Mouse (Mus musculus) midbrain, embryonic 11.5 days (tissue): ENCODE measurements around the gene Ccr1. TPM values are rescaled to one million over a fixed set of nuclear protein-coding genes. Genes with fewer than 3 reads are reported as not detected.
"Not testable (repeated sequence)": the region's sequence is repeated elsewhere in the genome, so short reads cannot be mapped to it uniquely, and the experiment has no call there.

ENCODE experiments used
- ATAC-seq: fragments of 200-750 bp; cut with Nextera tagmentation; 2 replicates; pipeline ENCODE4 v1.8.0; 2017; ENCODE audit warnings: moderate TSS enrichment, moderate library complexity; ENCODE audit not compliant: low FRiP score
- DNase-seq: peaks from one replicate; pipeline ENCODE4 v3.0.0; 2015; ENCODE audit warnings: low spot score; ENCODE audit errors: missing footprints
- H3K27ac ChIP-seq: fragments of 300-500 bp; sonication (generic); 2 replicates; pipeline ENCODE4 v1.5.1; 2014; ENCODE audit warnings: low read depth, low read length
- H3K27me3 ChIP-seq: fragments of 300-500 bp; sonication (generic); 2 replicates; pipeline ENCODE4 v1.6.1; 2014; ENCODE audit warnings: mild to moderate bottlenecking, low read length, moderate library complexity, mixed read lengths; ENCODE audit not compliant: control insufficient read depth, insufficient read depth
- H3K36me3 ChIP-seq: fragments of 300-500 bp; sonication (generic); 2 replicates; pipeline ENCODE4 v1.6.1; 2014; ENCODE audit warnings: mild to moderate bottlenecking, low read length, moderate library complexity, mixed read lengths; ENCODE audit not compliant: control insufficient read depth, insufficient read depth
- H3K4me1 ChIP-seq: fragments of 300-500 bp; sonication (generic); 2 replicates; pipeline ENCODE4 v1.6.1; 2014; ENCODE audit warnings: low read length; ENCODE audit not compliant: control insufficient read depth, insufficient read depth
- H3K4me2 ChIP-seq: fragments of 300-500 bp; sonication (generic); 2 replicates; pipeline ENCODE4 v1.6.1; 2014; ENCODE audit warnings: mild to moderate bottlenecking, moderate library complexity
- H3K4me3 ChIP-seq: fragments of 300-500 bp; sonication (generic); 2 replicates; pipeline ENCODE4 v1.5.1; 2014; ENCODE audit warnings: low read depth, low read length
- H3K9ac ChIP-seq: fragments of 300-500 bp; sonication (generic); 2 replicates; pipeline ENCODE4 v1.6.1; 2014; ENCODE audit warnings: low read length
- H3K9me3 ChIP-seq: fragments of 300-500 bp; sonication (generic); 2 replicates; pipeline ENCODE4 v1.6.1; 2016; ENCODE audit warnings: low read length; ENCODE audit not compliant: control insufficient read depth
- WGBS: fragments of 180-500 bp; shearing (Covaris S2); extraction: QIAGEN DNeasy Blood & Tissue Kit; methylation state at CpG from one replicate; pipeline ENCODE4 v1.1.7; 2014; 5-methylcytosine and 5-hydroxymethylcytosine counted together
- polyA plus RNA-seq: library from polyadenylated mRNA; unstranded; fragments of >200 nt; fragmentation: Nextera tagmentation; extraction: Ambion mirVana; gene quantifications from 2 replicates; pipeline ENCODE4 v1.2.1, GENCODE M21; 2014

The Ccr1 gene
- polyA plus RNA-seq, 1 experiment from 2014 or later = 1.4 TPM

DNA sequence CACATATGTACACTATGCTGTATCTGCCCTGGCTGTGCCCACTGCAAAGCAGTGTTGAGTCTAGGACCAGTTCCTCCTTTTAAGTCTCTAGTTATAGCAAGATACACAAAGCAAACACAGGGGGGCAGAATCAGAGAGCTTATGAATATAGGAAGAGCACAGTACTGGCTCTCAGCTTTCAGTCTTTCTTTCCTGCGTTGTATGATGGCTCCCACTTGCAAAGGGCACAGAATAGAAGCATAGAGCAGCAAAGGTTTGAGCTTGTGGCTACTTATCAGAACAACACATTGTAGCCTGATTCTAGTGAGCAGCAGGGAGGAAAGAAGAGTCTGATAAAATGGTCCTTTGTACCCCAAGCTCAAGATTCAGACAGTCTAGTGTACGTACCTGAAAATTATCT is 17.7 kb upstream of the Ccr1 start:
- Histone ChIP-seq H3K4me2 (no peak overlapping the region), H3K9ac (no peak overlapping the region), H3K27me3 (no peaks in the 10 kb centered on the region), H3K9me3 (no peaks in the 10 kb centered on the region), H3K36me3 (no peaks in the 10 kb centered on the region), H3K4me1 (no peaks in the 10 kb centered on the region), H3K27ac (no peak overlapping the region), H3K4me3 (no peak overlapping the region)
- DNase-seq (no peak), ATAC-seq (no peak)
- WGBS = 86% methylated on average over 2 of the region's 2 CpGs

- no peaks in the 10 kb centered on the region for H3K4me1 ChIP-seq
- no peak overlapping the region for H3K4me2 ChIP-seq
- H3K36me3 ChIP-seq = no peaks in the 10 kb centered on the region
- no peak overlapping the region for H3K9ac ChIP-seq
- H3K27ac ChIP-seq = no peak overlapping the region
- DNase-seq (no peak), ATAC-seq (no peak)
- H3K27me3 ChIP-seq = no peaks in the 10 kb centered on the region
- no peak overlapping the region for H3K4me3 ChIP-seq
- no peaks in the 10 kb centered on the region for H3K9me3 ChIP-seq
Observed at GRCm38 (mm10) chr9:123984943-123985342, 16.5 kb upstream of the Ccr1 start.

DNA sequence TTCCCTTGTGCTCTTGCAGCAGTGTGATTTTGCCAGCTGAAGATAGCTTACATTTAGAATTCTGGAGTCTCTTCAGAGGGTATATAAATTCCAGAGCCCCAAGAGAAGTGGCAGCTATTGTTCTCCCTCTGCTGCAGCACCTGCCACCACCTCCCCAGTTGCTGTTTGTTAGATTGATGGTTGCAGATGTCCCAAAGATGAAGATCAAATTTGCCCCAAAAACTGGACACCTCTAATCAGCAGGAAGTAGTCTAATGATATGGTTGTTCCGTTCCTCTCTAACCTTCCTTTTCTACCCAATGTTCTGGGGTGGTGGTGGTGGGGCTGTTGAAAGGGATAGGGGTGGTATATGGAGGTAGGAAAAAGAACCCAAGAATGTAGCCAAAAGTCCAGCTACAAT is 14.2 kb upstream of the Ccr1 start:
- DNase-seq = no peak
- 93% methylated on average over 1 of the region's 1 CpGs for WGBS
- Histone ChIP-seq H3K27me3 (no peaks in the 10 kb centered on the region), H3K4me2 (no peak overlapping the region), H3K4me3 (no peak overlapping the region), H3K9me3 (no peaks in the 10 kb centered on the region), H3K4me1 (no peaks in the 10 kb centered on the region), H3K9ac (no peak overlapping the region), H3K36me3 (no peaks in the 10 kb centered on the region), H3K27ac (no peak overlapping the region)
- ATAC-seq = no peak

DNA sequence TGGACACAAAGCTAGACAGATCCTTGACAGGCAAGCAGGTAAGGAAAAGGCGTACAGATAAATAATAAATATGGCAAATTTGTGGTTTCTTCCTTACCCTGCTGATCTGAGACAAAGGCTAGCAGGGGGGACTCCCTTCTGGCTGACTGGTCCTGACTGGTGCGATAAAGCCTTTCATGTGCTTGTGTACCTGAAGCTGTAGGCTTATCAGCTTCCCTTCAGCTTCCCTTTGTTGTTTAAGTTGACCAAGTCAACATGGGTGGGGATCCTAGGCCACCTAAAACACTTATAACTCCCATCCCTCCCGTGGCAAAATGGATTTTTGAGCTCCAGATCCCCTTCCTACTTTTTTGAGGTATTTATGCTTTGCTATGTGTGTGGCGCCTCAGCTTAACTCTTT is 13.4 kb upstream of the Ccr1 start:
- no peak overlapping the region for H3K4me2 ChIP-seq
- H3K27me3 ChIP-seq = no peaks in the 10 kb centered on the region
- no peaks in the 10 kb centered on the region for H3K4me1 ChIP-seq
- no peaks in the 10 kb centered on the region for H3K36me3 ChIP-seq
- no peak overlapping the region for H3K9ac ChIP-seq
- DNase-seq = no peak
- no peaks in the 10 kb centered on the region for H3K9me3 ChIP-seq
- no peak overlapping the region for H3K27ac ChIP-seq
- ATAC-seq = no peak
- H3K4me3 ChIP-seq = no peak overlapping the region
- WGBS = 74% methylated on average over 4 of the region's 4 CpGs

- not testable (repeated sequence) for H3K27ac ChIP-seq, DNase-seq, H3K9me3 ChIP-seq, H3K36me3 ChIP-seq, H3K4me2 ChIP-seq, H3K4me3 ChIP-seq, H3K27me3 ChIP-seq, H3K9ac ChIP-seq, H3K4me1 ChIP-seq, ATAC-seq
- no CpG with 5 or more reads among the region's 3 CpGs for whole genome bisulfite sequencing
Observed at GRCm38 (mm10) chr9:123980858-123981475, 12.5 kb upstream of the Ccr1 start.

GRCm38 (mm10) chr9:123978308-123978707 is 9.8 kb upstream of the Ccr1 start, which contains the start of gene Ccr1l1:
Ccr1l1 (minus strand) TSS chr9:123978408.
- no peaks in the 10 kb centered on the region for H3K4me1 ChIP-seq
- no peak within 1 kb of the TSS for H3K4me2 ChIP-seq
- no peak within 1 kb of the TSS for H3K4me3 ChIP-seq
- no peak for DNase-seq
- H3K27ac ChIP-seq = no peak within 1 kb of the TSS
- ATAC-seq = no peak
- H3K27me3 ChIP-seq = no peaks in the 10 kb centered on the region
- no peaks in the 10 kb centered on the region for H3K9me3 ChIP-seq
- no peaks in the 10 kb centered on the region for H3K36me3 ChIP-seq
- 78% methylated on average over 1 of the region's 1 CpGs for WGBS
- H3K9ac ChIP-seq = no peak within 1 kb of the TSS

DNA sequence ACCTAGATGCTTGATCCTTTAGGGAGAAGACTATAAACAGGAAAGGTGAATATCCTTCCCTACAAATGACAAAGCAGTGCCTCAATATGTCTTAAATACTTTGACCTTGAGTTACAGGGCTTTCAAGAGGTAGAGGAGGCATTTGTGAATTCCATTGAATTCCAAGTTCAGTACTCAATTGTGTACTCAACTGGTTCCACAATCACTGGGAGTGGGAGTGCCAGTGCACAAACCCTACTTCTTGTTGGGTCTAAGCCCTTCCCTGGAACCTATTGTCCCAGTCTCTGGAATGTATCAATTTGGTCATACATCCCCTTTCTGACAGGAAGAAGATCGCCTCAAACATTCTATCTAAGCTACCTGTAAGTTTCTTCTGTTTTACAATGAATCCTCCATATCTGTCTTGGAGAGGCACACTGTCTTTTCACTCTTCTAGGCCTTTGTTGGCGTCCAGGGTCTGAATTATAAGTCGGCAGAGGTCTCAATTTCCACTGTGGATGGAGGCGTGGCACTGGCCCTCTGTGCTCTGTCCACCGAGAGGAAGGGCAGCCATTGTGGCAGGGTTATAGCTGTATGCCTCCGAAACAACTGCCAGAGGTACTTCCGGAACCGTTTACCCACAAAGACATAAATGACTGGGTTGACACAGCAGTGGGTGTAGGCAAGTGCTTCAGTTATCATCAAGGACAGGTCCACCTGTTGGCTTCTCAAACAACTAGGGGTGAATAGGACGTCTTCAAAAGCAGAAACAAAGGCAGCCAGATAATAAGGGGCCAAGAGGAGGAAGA is 8.6 kb upstream of the Ccr1 start:
- ATAC-seq = no peak
- no peaks in the 10 kb centered on the region for H3K36me3 ChIP-seq

DNA sequence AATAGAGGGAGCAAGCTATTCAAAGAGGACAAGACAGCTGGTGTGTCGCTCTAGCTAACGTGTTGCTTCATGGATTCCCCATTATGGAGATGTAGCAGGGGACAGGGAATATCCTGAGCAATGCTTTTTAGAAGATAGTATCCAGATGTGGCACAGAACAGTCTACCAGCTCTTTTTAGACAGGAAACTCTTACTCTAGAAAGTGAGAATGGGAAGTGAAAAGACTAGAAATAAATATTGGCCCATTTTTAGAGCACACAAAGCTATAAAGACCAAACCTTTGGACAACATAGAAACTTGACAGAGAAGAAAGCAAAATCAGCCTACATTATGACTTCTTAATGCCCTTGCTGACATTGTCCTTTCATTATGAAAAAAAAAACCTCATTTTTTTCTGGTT is 7.1 kb upstream of the Ccr1 start:
- DNase-seq (peak; percentile 12), ATAC-seq (no peak)
- no peak overlapping the region for H3K9ac ChIP-seq
- H3K9me3 ChIP-seq = no peaks in the 10 kb centered on the region
- H3K4me3 ChIP-seq = no peak overlapping the region
- no peaks in the 10 kb centered on the region for H3K4me1 ChIP-seq
- H3K27ac ChIP-seq = no peak overlapping the region
- no peaks in the 10 kb centered on the region for H3K36me3 ChIP-seq
- no peaks in the 10 kb centered on the region for H3K27me3 ChIP-seq
- H3K4me2 ChIP-seq = no peak overlapping the region
- WGBS = 74% methylated on average over 2 of the region's 2 CpGs

More for the DNA sequence above, 8.6 kb upstream of the Ccr1 start:
- Histone ChIP-seq H3K4me3 (no peak overlapping the region), H3K27ac (no peak overlapping the region), H3K9me3 (no peaks in the 10 kb centered on the region), H3K9ac (no peak overlapping the region), H3K27me3 (no peaks in the 10 kb centered on the region), H3K4me2 (no peak overlapping the region), H3K4me1 (no peaks in the 10 kb centered on the region)
- 84% methylated on average over 9 of the region's 9 CpGs for WGBS
- no peak for DNase-seq

GRCm38 (mm10) chr9:123966858-123967495 is 1.5 kb downstream of the Ccr1 start:
- ATAC-seq, H3K4me3 ChIP-seq, H3K4me2 ChIP-seq, H3K27ac ChIP-seq, H3K9ac ChIP-seq, H3K9me3 ChIP-seq, H3K36me3 ChIP-seq, H3K27me3 ChIP-seq, H3K4me1 ChIP-seq, DNase-seq: not testable (repeated sequence)
- WGBS = 85% methylated on average over 1 of the region's 4 CpGs
